Mouse (Mus musculus) 3T3-L1 (cell line): Measurements from ENCODE around the gene Rnf217.

ENCODE experiments used
- DNase-seq: peaks from one replicate; pipeline ENCODE4 v3.0.0-alpha.2; 2015; ENCODE audit warnings: low read depth, low spot score

The Rnf217 gene

DNA sequence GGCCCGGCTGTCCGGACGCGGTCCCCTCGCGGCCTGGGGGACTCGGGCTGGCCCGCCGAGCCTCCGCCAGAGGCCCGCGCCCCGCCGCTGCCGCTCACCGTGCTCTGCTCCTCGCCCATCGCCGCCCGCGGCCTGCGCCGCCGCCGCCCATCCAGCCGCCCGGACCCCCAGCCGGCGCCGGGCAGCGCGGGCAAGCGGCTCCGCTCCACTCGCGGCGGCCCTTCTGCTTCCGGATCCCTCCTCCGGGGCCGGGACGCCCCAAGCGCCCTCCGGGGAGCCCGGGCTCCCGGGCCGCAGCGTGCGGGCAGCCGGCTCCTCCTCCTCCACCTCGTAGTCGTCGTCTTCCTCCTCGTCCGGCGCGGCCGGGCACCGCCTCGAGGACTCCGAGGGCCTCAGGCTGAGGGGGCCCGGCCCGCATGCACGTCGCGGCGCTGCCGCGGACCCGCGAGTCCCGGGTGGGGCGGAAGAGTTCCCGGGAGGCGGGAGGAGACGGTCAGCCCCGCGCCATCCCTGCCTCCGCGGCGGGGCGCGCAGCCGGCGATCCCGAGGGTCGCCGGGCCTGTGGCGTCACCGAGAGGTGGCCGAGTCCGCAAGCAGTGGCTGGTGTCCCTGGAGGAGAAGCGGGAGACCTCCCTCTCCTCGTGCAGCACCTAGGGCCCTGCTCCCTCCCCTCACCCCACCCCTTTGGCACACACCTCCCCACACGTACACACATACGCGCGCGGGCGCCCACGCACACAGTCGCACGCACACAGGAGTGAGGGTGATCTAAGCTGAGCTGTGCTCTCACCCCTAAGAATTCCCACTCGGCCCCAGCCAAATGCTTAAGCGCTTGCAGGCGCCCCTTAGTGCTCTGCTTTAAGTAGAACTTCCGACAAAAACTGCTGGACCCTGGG is at the start of gene Rnf217:
TSS of gene Rnf217 (minus strand) at position 119 of the 896 bp plus-strand sequence.
- DNase-seq: peak; percentile 76

DNA sequence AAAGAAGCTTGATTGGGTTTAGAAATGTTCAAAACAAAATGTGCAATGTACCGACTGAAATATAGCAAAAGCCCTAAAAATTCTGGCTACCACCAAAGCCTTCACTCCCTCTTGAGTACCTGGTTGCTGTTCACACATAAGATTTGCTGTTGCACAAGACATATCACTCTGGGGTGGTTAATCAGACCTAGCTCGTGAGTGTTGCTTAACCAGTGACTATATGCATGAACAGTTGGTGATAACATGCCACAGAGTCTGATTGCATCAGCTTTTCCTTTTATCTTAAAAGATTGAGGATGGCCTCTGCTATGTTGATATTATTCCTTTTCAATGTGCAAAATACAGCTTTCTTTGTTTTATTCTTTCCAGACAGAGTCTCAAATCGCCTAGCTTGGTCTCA is 38.3 kb upstream of the Rnf217 start:
- DNase-seq: no peak

DNA sequence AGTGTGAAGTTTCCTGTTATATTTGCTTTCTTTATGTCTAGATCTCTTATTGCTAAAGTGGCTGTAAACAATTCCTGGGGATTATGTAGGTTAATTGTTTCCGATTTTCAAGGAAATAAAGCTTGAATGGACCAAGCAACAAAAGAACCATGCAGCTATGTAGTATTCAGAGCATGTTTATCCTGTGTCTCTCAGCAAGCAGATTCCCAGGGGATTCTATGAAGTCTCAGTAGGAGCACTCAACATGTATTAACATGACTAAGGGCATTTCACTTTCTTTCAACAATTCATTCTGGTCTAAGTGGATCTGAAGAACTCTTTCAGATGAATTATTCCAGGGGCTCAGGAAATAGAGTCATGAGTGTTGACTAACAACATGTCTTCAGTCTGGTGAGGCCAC is 37.1 kb upstream of the Rnf217 start:
- no peak for DNase-seq

DNA sequence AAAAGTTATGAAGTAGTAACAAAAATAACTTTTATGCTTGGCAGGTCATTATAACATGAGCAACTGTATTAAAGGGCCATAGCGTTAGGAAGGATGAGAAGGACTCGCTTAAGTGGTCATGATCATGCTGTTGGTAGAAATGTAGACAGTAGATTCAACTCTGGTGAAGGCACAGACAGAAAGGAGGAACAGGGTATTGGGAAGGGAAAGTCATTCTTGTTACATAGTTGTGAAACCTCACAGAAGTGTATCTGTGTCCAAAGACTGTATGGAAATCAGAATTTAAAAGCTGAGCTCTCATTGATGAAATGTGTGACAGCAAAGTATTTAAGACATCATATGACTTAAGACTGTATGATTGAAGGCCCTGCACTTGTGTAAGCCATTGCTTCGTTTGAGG is 26.1 kb upstream of the Rnf217 start:
- no peak for DNase-seq

DNA sequence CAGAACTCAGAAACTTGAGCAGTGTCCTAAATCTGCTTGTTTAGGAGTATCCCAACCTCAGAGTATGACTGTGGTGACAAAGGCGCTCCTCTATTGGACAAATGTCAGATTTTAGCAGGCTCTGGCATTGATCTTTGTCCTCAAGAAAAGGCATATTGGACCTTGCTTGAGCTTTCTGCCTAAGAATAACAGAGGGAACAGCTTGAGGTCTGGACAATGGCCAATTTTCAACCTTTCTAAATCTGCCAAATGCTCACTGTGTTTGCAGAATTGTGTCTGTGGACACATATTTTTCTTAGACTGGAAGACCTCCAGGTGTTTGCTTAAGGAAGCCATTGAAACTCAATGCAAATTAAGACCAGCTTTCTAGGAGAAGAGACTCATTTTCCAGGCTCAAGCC is 23.0 kb upstream of the Rnf217 start:
- peak; percentile 31 for DNase-seq

DNA sequence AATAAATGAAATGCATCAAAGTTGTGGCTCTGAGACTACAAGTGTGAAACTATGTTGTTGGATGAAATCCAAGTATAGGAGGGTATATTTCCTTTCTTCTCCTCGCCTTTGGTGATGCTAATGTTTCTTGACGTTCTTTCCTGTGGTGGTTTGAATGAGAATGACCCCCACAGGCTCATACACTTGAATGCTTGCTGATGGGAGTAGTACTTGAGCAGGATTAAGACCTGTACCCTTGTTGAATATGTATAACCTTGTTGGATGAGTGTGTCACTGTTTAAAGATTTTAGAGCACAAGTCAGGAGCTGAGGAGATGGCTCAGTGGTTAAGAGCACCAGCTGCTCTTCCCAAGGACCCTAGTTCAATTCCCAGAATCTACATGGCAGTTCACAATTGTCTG is 6.4 kb upstream of the Rnf217 start:
- no peak for DNase-seq

DNA sequence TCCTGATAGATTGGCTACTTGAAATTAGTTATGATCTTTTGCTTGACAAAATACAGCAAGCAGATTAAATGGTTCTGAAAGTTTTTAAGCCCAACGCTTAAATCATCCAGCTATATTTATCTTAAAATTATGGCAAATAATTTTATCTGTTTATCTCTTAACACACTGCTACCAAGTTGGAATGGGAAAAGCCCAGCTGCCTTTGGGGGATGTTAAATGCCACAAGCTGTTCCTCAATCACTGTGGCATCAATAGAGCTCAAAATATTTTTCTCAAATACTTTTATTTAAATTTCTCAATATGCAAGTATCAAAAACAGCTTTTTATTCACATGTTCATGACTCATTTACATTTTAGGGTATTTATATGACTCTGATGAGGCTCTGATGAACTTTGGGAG is 5.1 kb upstream of the Rnf217 start:
- no peak for DNase-seq

DNA sequence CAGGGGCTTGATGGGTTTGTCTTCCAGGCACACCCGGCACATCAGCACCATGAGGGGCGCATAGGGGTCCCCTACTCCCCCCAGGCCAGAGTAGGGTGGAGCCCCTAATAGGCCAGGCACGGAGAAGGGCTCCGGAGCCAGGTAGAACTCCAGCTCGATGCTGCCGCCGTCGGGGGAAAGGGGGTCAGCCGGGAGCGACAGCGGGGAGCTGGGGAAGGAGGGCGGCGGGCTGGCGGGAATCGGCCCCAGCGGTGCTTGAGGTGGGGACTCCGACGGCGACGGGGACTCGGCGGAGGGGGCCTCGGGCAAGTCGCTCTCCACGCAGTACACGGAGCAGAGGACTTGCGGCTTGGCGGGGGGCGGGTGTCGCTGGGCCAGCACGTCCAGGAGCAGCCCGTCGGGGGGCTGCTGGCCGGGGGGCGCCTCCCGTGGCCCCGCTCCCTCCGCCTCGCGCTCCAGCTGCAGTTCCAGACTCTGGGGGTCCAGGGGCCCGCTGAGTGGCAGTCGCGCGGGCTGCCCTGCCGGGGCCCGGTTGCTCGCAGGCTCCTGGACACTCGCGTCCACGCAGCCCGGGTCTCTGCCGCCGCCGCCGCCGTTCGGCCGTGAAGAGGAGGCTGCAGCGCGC is 431 bp downstream of the Rnf217 start:
- peak; percentile 27 for DNase-seq

DNA sequence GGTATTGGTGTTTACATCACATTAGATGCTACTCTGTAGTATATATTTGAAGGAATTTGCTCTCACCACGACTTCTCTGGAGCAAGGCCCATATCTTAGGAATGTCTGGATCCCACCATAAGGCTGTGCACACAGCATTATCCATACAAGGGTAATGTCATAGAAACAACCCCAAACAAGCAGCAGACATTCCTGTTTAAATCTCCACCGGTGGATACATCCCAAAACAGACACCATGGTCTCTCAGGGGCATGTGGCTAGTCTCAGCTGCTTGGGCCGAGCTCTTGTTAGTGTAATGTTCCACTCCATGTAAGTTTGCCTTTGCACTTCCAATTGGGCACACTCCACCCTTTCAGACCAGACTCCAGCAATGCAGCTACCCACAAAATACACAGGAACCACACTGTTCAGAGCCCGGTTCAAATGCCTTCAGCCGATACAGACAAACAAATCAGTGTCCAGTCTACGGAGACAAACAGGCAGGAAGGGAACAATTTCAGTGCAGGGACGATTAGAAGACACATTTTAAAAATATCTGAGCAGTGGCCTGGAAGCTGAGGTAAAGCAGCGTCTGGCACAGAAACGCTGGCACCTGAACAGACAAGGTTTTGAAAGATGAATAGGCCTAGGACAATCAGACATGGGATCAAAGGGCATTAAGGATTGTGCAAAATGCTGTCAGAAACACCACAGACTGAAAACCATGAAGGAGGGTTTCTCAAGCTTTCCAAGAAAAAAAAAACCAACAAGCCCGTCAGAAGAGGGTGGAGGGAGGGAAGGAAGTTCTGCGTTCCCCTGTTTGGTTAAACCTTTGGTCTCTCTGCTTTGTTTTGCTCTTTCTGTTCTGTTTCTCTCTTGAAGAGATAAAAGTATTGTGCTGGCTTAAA is 1.8 kb downstream of the Rnf217 start:
- peak; percentile 38 for DNase-seq

DNA sequence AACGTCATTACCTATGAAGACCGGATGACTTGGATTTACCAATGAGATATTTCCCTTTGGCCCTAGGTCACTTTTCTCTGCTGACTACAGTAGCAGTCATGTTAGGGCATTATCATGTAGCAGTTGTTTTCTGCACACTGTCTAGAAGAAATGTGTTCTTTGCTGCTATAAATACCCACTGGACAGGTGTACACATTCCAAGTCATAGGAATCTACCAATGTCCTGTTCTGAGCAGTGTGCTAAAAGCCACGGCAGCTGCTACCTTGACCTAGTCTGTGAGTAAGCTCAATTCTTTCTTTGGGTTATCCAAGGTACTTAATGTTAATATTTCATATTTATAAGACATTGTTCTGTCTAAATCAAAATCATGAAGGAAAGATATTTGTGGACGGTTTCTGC is 5.1 kb downstream of the Rnf217 start:
- DNase-seq: no peak

DNA sequence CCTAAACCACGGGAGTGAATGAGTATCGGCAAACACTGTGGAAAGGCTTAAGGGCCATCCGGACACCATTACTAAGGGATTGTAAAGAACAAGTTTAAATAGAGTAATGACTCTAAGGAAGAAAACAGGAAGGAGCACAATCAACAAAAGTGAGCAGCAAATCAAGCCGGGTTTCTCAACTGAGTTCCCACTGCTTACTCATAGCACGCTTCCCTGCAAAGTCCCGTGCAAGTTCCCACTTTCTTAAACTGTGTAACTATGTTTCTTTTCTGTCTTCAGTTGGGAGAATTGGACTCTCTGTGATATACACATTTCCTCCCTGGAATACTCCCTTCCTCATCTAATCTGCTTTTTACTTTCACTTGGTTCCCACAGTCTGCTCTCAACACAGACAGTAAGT is 8.9 kb downstream of the Rnf217 start:
- DNase-seq: no peak

DNA sequence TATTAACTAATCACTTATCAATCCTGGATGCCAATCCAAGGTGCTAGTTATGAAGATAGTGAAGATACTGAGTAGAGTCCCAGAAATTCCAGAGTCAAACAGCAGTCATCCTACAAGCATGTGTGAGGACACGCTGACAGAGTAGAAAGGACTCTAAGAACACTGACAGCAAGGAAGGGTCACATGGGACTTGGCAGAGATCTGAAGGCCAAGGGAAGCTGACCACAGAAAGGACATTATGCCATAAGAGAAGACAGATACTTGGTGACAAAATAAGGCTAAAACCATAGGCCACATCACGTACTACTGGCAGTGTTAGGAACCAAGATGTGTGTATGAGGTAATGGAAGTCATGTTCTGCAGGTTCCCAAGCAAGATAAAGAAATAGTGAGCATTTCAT is 11.1 kb downstream of the Rnf217 start:
- DNase-seq: no peak

DNA sequence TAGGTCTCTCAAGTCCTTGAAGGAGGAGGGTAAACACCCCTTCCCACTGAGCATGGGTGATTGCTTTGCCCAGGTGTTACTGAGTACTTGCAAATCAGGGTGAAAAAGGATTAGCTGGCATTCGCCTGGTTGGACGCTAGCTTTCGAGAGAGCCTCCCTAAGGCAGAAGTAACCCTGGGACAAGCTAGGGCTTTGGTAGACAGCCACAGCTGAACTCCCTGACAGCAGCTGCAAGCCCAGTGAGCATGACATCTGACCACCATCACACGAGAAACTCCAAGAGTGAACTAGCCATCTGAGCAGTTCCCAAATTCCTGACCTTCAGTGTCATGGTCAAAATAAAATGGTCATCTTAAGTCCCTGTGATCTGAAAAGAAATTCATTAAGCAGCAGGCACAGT is 12.2 kb downstream of the Rnf217 start:
- no peak for DNase-seq

DNA sequence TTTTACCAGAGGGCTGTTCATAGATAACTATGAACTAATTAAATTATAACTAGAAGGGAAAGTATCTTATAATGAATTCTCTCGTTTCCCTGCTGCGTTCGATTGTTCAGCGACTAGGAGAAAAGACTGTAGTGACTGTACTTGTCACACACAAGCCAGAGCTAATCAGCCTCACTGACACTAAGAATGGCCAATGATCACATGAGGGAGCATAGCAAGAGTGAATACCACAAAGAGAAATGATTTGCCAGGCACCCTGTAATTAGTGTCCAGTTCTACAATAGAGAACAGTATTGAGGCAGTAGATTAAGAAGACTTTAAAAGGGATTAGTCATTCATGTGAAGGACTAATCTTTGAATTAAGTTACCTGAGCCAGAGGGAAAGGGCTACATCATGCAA is 13.7 kb downstream of the Rnf217 start:
- no peak for DNase-seq

DNA sequence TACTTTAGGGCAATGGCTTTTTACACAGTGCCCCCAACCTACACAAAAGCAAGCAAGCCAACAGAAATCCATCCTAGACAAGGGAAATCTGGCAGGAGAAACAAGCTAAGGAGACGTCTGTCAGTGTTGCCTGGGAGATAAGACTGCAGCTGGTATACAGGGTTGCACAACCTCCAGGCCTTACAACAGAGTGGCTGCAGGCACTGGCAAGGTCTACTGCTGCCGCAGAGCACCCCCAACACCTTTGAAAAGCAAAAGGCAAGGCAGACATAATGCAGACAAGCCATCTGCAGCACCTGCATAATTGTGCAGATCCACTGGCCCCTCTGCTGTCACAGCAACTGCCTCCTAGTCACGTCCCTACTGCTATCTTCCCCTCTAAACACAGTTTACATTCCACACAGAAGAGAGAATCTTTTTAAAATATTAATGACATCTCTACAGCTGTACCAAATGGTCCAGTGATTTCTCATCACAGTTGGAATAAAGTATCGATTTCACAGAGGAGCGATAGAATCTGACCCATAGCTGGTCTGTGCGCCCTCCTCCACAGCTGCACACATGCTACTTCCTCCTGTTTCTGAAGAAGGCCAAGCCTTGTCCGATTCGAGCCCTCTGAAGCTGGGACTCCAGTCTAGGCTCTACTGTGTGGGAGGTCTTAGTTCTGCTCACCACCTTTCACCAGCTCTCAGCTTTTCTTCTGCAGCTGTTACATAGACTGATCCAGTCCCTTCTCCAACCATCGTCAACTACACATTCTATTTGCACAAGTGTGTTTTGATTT is 16.1 kb downstream of the Rnf217 start:
- DNase-seq: peak; percentile 80

DNA sequence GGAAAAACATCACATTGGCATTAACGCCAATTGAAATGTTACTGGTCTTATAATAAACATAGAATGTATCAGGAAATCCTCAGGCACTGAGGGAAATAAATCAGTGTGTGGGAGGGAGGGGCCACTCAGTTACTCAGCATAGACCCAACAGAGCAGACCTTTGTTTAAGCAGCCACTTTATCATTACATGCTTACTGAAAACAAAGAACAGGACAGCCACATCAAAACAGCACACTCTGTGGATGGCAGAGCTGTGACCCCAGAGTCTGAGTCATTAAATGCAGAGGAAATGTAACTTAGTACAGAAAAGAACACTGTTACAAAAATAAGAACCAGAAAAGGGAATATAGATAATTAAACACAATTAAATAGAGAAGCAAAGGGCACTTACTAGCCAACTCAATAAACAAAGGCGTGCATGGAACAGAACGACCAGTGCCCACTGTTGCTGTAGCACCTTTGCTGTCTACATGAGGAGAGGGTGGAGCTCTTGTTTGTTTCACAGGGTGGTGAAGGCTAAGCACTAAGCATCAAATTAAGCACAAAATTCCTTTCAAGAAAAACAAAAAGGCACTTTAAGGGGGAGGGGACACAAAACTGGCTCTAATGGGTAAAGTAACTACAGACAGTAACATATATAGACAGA is 16.8 kb downstream of the Rnf217 start:
- DNase-seq: peak; percentile 72

DNA sequence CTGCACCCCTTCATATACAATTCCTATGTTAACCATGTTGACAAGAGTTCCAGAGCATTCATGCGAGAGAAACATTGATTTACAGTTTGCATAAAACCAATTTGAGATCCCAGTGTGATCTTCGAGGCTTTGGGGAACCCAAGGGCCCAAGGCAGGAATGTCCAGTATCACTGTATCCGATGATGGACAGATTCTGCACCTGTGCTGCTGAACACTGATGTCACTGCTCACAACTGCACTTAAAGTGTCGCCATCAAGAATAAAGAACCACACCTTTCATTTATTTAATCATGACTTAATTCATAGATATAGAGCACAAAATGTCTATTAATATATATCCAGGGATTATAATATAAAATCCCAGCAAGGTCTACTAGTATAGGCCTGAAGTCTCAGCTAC is 28.3 kb downstream of the Rnf217 start:
- DNase-seq: no peak

DNA sequence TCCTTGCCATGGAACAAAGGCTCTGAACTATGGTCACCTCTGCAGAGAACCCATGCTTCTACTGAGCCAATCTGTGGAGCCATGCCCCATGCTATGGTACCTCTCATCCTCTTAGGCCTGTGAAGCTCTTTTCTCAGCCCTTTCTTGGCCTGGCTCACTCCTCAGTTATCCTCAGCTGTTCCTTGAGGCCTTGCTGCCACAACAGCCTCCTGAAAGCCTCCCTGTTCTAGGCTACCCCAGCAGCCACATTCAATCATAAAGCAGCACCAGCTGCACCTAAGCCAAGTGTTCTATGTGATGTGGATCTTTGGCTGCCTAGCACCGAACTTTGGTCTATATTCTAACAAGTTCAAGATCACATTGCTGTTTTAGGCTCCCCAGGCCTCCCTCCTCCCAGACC is 28.9 kb downstream of the Rnf217 start:
- DNase-seq: no peak

DNA sequence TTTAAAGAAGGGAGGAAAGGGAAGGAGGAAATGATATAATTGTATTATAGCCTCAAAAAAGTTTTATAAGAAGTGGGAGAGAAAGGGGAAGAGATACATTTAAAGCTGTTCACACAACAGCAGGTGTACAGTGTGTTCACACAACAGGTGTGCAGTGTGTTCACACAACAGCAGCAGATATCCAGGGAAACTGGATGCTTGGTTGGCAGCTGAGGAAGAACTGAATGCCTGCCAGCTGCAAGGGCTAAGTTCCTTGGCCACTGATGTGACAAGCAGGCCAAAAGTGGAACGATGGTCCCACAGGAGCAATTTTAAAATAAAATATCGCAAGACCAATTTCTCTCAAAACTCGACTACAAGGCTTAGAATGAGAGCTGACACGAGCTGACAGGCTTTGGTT is 35.7 kb downstream of the Rnf217 start:
- DNase-seq: no peak

DNA sequence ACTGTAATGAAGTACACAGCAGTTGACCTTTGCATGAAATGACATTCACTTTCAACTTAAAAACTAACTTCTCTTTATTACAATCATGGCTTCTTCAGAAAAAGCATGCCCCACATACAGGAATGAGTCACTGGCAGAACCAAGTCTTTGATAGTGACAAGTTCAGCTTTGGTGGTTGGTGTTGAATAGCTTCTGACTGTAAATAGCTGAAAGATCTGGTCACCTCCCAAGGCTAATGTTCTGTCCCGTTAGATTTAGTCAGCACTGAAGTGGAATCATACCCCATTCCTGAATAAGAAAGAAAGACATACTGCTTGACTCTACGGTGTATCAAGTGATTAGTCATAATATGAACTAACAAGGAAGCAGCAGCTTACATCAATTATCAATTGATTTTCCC is 51.7 kb downstream of the Rnf217 start:
- peak; percentile 57 for DNase-seq

DNA sequence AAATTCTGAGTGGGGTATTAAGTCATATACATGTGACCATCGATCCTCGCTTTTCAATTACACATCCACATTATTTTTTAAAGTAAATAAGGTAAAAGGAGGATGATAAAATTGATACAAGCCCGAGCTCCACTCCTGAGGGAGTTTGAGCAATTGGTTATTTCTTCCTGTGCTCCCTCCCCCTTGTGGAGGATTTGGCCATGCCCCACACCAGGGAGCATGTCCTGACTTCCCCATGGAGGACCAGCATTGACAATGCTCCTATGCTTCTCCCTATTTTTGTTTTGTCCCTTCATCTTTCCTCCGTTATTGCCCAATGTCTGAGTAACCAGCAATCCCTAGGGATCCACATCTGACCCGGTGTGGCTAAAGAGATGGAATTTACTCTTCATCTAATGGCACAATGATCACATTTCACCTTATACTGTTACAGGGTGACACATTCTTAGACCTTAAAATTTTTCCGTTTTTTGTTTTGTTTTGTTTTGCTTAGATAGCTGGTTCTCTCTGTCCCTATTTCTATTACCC is 53.5 kb downstream of the Rnf217 start:
- DNase-seq: peak; percentile 41
